Mouse (Mus musculus) olfactory bulb, adult 2 months (tissue): ENCODE results near the gene Hist1h1b.
"Not testable (repeated sequence)": the region's sequence is repeated elsewhere in the genome, so short reads cannot be mapped to it uniquely, and the experiment has no call there.

Experiments
- CTCF ChIP-seq: fragments of 200-500 bp; IDR thresholded peaks from 2 replicates; pipeline ENCODE4 v1.5.1; 2012; ENCODE audit warnings: low read depth, mild to moderate bottlenecking, low read length, moderate library complexity; ENCODE audit not compliant: insufficient read depth
- POLR2A ChIP-seq: fragments of 200-500 bp; IDR thresholded peaks from 2 replicates; pipeline ENCODE4 v1.6.1; 2012; ENCODE audit warnings: mild to moderate bottlenecking, low read depth, low read length, moderate library complexity; ENCODE audit not compliant: insufficient read depth

GRCm38 (mm10) chr13:21803058-21803457, 22.6 kb upstream of the Hist1h1b start:
- TF ChIP-seq CTCF, POLR2A: not testable (repeated sequence)
